Mouse (Mus musculus) mouse trophoblast stem cell (cell line): ENCODE results near the gene Akap8.

ENCODE experiments used
- in situ Hi-C, 2 experiments: fragments of 300-500 bp; cut with MseI, MboI; formaldehyde crosslinking; loops; 2 replicates in 1 of 2; 3 replicates in 1 of 2; pipeline ENCODE4 v1.15.1; 2025

Gene Akap8

GRCm38 (mm10) chr17:32349037-32349732 is 28.1 kb upstream of the Akap8 start:
- in situ Hi-C loops = loop anchor here (5.0 to 10.0 kb wide), 3 partner anchors 83 to 146 kb away; no protein-coding TSS in a partner anchor

- in situ Hi-C loops = loop anchor here (5.0 to 10.0 kb wide), 3 partner anchors 84 to 146 kb away; no protein-coding TSS in a partner anchor
These were observed 27.4 kb upstream of the Akap8 start for GRCm38 (mm10) chr17:32348406-32348805.

- in situ Hi-C loops = loop anchor here in 1 of 2 experiments (10.0 kb wide), 1 partner anchor 154 kb away; no protein-coding TSS in a partner anchor
These were observed 20.1 kb upstream of the Akap8 start for GRCm38 (mm10) chr17:32341102-32341501.

GRCm38 (mm10) chr17:32340110-32340509 is 19.1 kb upstream of the Akap8 start:
- in situ Hi-C loops = loop anchor here in 1 of 2 experiments (10.0 kb wide), 1 partner anchor 155 kb away; no protein-coding TSS in a partner anchor

- in situ Hi-C loops = no loop called here
These were observed 14.8 kb upstream of the Akap8 start for GRCm38 (mm10) chr17:32335869-32336268.

- in situ Hi-C loops = no loop called here
These were observed 13.9 kb upstream of the Akap8 start for GRCm38 (mm10) chr17:32334921-32335320.

GRCm38 (mm10) chr17:32333675-32334303 is 12.8 kb upstream of the Akap8 start:
- in situ Hi-C loops = no loop called here

- in situ Hi-C loops = no loop called here
These were observed 6.5 kb upstream of the Akap8 start for GRCm38 (mm10) chr17:32327501-32327900.

- in situ Hi-C loops = no loop called here
These were observed 1.8 kb upstream of the Akap8 start for GRCm38 (mm10) chr17:32322809-32323208.

- in situ Hi-C loops = no loop called here
These were observed 798 bp upstream of the Akap8 start for GRCm38 (mm10) chr17:32321836-32322235.

GRCm38 (mm10) chr17:32321390-32321734 is 324 bp upstream of the Akap8 start:
- in situ Hi-C loops = no loop called here

GRCm38 (mm10) chr17:32319950-32320349 is 1.1 kb downstream of the Akap8 start:
- in situ Hi-C loops = no loop called here

- in situ Hi-C loops = no loop called here
These were observed 3.3 kb downstream of the Akap8 start for GRCm38 (mm10) chr17:32317708-32318107.

GRCm38 (mm10) chr17:32317032-32317431 is 4.0 kb downstream of the Akap8 start:
- in situ Hi-C loops = no loop called here

- in situ Hi-C loops = no loop called here
These were observed 5.5 kb downstream of the Akap8 start for GRCm38 (mm10) chr17:32315560-32315959.

GRCm38 (mm10) chr17:32313892-32314291 is 7.1 kb downstream of the Akap8 start:
- in situ Hi-C loops = no loop called here

GRCm38 (mm10) chr17:32312801-32313200 is 8.2 kb downstream of the Akap8 start:
- in situ Hi-C loops = no loop called here

GRCm38 (mm10) chr17:32307963-32308362 is 13.1 kb downstream of the Akap8 start:
- in situ Hi-C loops = no loop called here

- in situ Hi-C loops = no loop called here
These were observed 22.9 kb downstream of the Akap8 start for GRCm38 (mm10) chr17:32298125-32298524.

GRCm38 (mm10) chr17:32295901-32296300 is 25.1 kb downstream of the Akap8 start:
- in situ Hi-C loops = no loop called here

GRCm38 (mm10) chr17:32295160-32295559 is 25.9 kb downstream of the Akap8 start:
- in situ Hi-C loops = no loop called here

GRCm38 (mm10) chr17:32285138-32285670 is 35.8 kb downstream of the Akap8 start:
- in situ Hi-C loops = no loop called here
